Mouse (Mus musculus): ENCODE results near the gene Unc5c. TPM values are rescaled to one million over a fixed set of nuclear protein-coding genes. Genes with fewer than 3 reads are reported as not detected.
A peak's percentile ranks its signal among the peaks of the same experiment; 100 is the strongest.

Unc5c gene
- 10 to 100 TPM; 43.7 to 47.0 TPM for total RNA-seq (2021)

- DNase-seq: peak; percentile 82 to 84
Observed at GRCm38 (mm10) chr3:141465104-141465705, at the start of gene Unc5c. Unc5c (plus strand) TSS chr3:141465216.

DNA sequence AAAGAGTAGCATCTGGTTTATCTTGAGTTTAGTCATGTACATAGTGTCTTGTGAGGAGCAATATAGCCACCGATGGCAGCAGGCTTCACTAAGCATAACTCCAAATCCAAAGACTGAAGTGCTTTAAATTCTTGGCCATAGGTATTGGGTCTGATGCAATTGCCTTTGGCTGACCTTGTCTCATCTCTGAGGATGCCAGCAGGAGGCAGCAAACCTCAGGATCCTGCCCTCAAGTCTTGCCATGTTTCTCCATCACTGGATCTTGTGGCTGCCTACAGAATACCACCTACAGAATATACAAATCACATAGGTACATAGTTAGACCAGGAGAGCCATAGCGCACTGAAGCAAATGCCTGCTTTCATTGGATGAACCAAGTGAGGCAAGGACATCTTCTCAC, 7.5 kb upstream of the Unc5c start:
- no peak for DNase-seq

- no peak for DNase-seq
Observed at GRCm38 (mm10) chr3:141462482-141462881, 2.5 kb upstream of the Unc5c start.

GRCm38 (mm10) chr3:141464691-141465103, 319 bp upstream of the Unc5c start:
- DNase-seq: peak; percentile 76 to 77

GRCm38 (mm10) chr3:141466061-141466460, 1.0 kb downstream of the Unc5c start:
- peak; percentile 52 to 62 for DNase-seq

DNA sequence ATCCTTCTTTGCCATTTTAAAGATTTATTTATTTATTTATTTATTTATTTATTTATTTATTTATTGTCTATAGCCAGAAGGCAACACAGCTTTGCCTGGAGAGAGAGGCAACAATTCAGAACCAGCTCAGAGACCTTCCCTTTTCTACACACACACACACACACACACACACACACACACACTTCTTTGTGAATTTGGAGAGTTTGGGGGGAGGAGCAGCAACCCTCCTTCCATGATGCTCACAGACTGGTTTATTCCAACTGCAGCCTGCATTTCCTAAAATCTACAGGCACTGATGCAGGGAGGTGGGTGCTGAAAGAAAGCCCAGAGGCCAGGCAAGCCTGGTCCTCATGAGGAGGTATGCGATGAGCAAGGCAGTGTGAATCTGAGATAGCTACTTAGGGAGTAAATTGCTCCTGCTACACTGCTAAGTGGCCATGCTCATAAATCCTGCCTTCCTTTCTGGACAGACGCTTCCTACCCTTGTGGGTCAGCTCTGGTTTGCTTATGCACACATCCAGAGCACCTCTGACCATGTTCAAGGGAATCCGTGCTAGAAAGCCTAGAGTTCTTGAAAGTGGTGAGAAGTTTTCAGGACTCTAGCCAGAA, 1.8 kb downstream of the Unc5c start:
- no peak for DNase-seq

GRCm38 (mm10) chr3:141469338-141469737, 4.3 kb downstream of the Unc5c start:
- DNase-seq: no peak

GRCm38 (mm10) chr3:141473205-141473604, 8.2 kb downstream of the Unc5c start:
- no peak for DNase-seq

DNA sequence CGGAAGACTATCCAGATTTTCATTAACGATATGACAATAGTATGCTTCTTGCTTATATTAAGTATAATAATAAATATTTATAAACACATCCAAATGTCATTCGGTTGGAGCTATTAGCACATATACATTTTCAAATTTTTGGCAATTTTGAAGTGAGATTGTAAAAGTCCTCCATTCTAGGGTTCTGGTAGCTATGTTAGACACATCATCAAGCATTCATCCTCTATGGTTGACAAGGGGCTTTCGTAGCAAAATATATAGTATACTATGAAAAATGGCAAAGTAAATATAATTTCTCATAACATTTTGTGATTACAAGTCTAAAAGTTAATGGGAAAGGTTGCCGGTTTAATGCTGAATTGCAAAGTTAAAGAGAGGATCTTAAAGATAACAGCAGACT, 10.4 kb downstream of the Unc5c start:
- no peak for DNase-seq

DNA sequence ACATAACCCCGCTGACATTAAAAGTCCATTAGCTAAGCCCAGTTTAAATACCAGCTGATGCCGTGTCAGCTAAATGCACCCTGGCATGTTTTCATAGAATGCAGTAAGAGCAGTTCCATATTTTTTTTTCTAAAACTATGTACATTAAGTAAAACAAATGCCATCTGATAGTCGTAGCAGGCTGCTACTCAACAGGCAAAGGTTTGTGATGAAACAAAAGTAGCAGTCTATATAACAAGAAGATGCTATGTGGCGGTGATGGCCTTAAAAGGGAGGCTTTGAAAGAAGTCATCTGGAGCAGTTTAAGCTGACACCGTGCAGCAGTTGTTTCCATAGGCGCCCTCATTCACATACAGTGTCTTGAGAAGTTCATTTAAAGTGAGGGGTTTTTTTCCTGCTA, 10.9 kb downstream of the Unc5c start:
- DNase-seq: no peak

DNA sequence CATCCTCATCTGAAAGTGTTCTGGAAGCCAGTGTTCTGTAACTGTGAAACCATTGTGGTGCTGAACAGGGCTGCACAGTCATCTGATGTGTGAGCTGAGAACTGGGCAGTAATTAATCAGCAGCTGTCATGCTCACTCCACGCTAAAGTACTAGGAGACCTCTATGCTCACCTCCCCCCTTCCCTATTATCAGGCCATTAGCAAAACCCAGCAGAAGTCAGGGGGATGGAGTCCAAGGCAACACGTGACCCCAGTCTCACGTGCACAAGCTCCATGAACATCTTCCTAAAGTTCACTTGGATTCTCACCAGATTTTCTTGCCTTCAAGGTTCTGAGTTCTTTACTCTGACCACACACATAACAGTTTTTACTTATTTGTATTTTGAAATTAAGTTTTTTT, 11.7 kb downstream of the Unc5c start:
- no peak for DNase-seq

DNA sequence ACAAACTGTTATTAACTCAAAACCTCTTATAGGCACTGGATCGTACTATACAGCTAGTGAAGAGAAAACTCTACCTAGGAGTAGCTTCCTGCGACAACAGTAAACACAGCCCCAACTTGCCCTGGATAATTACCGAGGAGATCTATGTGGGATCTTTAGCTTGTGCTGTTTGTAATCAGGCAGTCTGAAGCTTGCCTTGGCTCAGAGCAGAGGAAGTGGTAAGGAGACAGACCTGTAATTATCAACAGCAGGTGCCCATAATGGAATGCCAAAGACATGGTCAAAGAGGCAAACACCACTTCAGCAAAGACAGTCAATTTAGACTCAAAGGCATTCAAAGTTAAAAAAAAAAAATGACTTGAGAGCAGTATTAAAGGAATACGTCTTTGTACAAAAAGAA, 17.4 kb downstream of the Unc5c start:
- DNase-seq: no peak

DNA sequence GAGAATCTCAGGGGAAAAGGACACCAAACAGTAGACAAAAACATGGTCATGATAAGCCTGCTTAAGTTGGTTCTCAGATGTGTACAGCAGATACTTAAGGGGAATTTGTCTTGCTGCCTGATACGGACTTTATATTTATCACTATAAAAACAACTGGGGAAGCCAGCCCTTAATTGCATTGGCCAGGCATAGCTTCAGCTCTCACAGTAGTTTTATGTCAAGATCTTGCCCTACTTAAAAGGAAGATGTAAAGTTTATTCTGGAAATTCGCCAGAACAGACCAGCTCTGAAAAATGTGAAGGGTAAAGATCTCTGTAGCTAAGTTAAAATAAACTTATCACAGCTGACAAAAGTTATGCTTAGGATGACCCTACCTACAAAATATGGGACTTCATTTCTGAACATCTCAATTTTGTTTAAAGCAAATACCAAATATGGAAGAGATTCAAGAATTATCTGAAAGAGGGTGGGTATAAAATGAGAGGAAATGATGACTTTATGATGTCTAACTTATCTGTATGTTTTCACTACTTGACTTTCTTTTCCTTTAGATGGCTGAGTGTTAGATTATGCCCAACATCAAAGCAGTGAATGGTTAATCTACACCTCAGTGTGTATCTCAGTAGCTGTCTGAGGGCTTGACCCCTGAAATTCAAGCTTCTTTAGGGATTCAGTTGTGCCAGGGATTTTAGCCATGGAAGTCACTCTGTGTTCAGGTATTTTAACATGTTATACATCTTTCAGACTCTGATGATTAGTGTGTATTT, 18.8 kb downstream of the Unc5c start:
- no peak for DNase-seq

GRCm38 (mm10) chr3:141485218-141485617, 20.2 kb downstream of the Unc5c start:
- no peak for DNase-seq

- DNase-seq: no peak
Observed at GRCm38 (mm10) chr3:141490647-141491046, 25.6 kb downstream of the Unc5c start.

DNA sequence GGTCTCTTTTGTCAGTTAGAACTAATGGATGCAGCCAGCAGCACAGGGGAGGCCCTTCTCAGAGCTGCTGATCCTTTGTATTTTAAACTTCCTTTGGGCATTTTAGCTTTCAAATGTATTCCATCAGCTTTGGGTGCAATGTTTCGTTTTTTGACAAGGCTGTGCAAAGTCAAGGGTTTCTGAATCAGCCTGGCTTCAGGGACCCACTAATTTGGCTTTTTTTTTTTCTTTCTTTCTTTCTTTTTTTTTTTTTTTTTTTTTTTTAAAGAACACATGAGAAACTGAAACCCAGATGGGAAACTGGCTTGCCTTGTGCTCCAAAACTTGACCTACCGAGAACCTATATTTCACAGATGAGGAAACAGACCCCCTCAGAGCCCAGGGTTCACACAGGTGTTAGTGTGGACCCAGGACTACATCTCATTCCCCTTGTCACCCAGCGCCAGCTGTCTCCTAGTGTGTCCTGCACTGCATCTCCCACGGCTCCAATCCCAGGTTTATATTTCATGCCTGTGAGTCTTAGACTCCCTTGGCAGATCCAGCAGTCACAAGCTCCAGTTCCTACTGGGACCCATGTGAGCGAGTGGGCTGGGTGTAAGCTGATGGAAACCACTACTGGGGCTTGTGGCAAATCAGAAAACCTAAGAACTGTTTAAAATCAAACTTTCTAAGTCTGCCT, 26.4 kb downstream of the Unc5c start:
- DNase-seq: no peak

GRCm38 (mm10) chr3:141491951-141492310, 26.9 kb downstream of the Unc5c start:
- DNase-seq: no peak

GRCm38 (mm10) chr3:141493000-141493399, 28.0 kb downstream of the Unc5c start:
- DNase-seq: no peak

- no peak for DNase-seq
Observed at GRCm38 (mm10) chr3:141498348-141499056, 33.5 kb downstream of the Unc5c start.

DNA sequence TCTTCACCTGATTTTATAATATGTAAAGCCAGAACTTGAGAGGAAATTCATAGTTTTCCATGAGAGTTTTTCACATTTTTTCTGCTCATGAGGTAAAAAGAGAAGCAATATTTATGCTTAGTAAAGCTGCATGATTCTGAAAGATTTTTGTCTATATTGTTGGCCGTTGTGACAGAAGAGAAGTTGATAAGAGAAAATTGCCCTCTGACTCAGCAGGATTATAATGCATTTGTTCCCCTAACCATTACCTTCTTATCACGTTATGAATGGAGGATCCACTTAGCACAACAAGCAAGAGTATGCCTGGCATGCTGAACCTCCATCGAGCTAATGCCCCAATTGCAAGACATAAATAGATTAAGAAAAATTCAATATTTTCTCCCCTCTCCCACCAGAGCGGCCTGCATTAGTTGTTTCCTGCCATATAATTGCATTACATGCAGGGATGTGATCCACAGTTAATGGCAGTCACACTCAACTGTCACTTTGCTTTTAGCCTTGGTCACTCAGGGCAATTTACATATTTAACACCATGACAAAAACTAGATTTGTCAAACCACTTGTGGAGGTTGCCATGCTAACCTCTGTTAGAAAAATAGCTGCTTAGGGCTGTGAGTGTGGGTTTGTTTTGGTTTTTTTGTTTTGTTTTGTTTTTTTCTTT, 37.0 kb downstream of the Unc5c start:
- DNase-seq: no peak

DNA sequence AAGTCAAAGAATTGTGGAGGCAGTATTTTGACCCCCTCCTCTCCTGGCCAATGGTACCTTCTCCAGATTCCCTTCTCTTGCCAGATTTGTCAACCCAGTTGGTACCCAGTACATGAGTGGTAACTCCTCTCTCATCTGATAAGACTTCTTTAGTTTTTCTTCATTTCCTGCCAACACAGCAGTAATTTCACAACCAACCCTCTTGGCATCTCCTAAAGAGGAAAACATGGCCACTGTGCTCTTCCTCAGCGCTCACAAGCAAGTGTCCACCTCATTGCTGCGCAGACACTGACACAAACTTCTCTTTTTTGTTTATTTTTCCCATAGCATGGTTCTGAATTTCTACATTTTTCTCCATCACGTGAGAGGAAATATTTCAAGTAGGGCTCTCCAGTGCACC, 38.3 kb downstream of the Unc5c start:
- DNase-seq: no peak

- no peak for DNase-seq
Observed at GRCm38 (mm10) chr3:141509772-141510171, 44.8 kb downstream of the Unc5c start.

Measured in layer of hippocampus, postnatal 36 days (tissue).